Mouse (Mus musculus): ENCODE measurements around the gene Mrpl27.
"Not testable (repeated sequence)": the region's sequence is repeated elsewhere in the genome, so short reads cannot be mapped to it uniquely, and the experiment has no call there.

Mrpl27 gene

GRCm38 (mm10) chr11:94675446-94675845, 21.9 kb downstream of the Mrpl27 start:
- no peak for DNase-seq

- no peak for DNase-seq
Observed at GRCm38 (mm10) chr11:94676308-94676707, 22.7 kb downstream of the Mrpl27 start.

GRCm38 (mm10) chr11:94676754-94677606, 23.4 kb downstream of the Mrpl27 start, which contains the start of gene Xylt2:
Gene Xylt2, minus strand, starts transcription at chr11:94677515.
- DNase-seq = peak; percentile 89

GRCm38 (mm10) chr11:94677607-94678145, 24.1 kb downstream of the Mrpl27 start:
- no peak for DNase-seq

- no peak for DNase-seq
Observed at GRCm38 (mm10) chr11:94680639-94681038, 27.1 kb downstream of the Mrpl27 start.

- no peak for DNase-seq
Observed at GRCm38 (mm10) chr11:94681640-94682039, 28.1 kb downstream of the Mrpl27 start.

- DNase-seq = no peak
Observed at GRCm38 (mm10) chr11:94682427-94682826, 28.9 kb downstream of the Mrpl27 start.

- no peak for DNase-seq
Observed at GRCm38 (mm10) chr11:94687178-94687577, 33.6 kb downstream of the Mrpl27 start.

GRCm38 (mm10) chr11:94692502-94692901, 38.9 kb downstream of the Mrpl27 start:
- not testable (repeated sequence) for DNase-seq

GRCm38 (mm10) chr11:94695508-94695907, 41.9 kb downstream of the Mrpl27 start:
- DNase-seq = no peak

- DNase-seq = no peak
Observed at GRCm38 (mm10) chr11:94697140-94697539, 43.6 kb downstream of the Mrpl27 start.

- no peak for DNase-seq
Observed at GRCm38 (mm10) chr11:94697703-94698464, 44.3 kb downstream of the Mrpl27 start.

- no peak for DNase-seq
Observed at GRCm38 (mm10) chr11:94699399-94699798, 45.8 kb downstream of the Mrpl27 start.

GRCm38 (mm10) chr11:94701401-94702215, 48.0 kb downstream of the Mrpl27 start:
- DNase-seq = no peak

GRCm38 (mm10) chr11:94702216-94702610, 48.6 kb downstream of the Mrpl27 start:
- no peak for DNase-seq

- DNase-seq = no peak
Observed at GRCm38 (mm10) chr11:94704020-94704419, 50.5 kb downstream of the Mrpl27 start.

- no peak for DNase-seq
Observed at GRCm38 (mm10) chr11:94704472-94704871, 50.9 kb downstream of the Mrpl27 start, which contains the start of gene Gm11541. Gene Gm11541, minus strand, starts transcription at chr11:94704499.

Measured in kidney, adult 11 months (tissue).